Mouse (Mus musculus) thymus, postnatal 10 days (tissue): ENCODE results near the gene Tmem189.

Source experiments
- DNase-seq, 2 experiments: peaks; one replicate each; pipeline ENCODE4 v3.0.0; 2021; ENCODE audit warnings: low spot score in 2 of 2

The Tmem189 gene

GRCm38 (mm10) chr2:167701472-167701871 is 11.8 kb upstream of the Tmem189 start:
- no peak for DNase-seq

- no peak for DNase-seq
Observed at GRCm38 (mm10) chr2:167700018-167700417, 10.4 kb upstream of the Tmem189 start.

DNA sequence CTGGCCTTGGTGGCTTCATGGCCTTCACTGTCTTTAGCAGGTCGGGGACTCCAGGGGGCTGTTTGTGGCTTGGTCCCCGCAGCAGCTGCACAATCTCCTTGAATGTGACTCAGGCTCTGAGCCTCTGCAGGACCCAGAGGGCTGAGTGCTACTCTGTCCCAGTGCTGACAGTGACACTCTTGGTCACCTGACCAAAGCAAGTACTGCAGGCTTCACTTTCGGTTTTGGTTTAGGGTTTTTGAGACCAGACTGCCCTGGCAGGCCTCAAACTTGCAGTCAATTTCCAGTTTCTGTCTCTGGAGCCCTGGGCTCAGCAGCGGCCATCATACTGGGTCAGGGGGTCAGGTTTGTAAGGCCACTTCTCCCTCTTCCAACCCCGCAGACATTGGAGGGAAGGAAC is 8.3 kb upstream of the Tmem189 start:
- peak; percentile 45 to 48 for DNase-seq

- DNase-seq, result no peak
Observed at GRCm38 (mm10) chr2:167696143-167696542, 6.5 kb upstream of the Tmem189 start.

DNA sequence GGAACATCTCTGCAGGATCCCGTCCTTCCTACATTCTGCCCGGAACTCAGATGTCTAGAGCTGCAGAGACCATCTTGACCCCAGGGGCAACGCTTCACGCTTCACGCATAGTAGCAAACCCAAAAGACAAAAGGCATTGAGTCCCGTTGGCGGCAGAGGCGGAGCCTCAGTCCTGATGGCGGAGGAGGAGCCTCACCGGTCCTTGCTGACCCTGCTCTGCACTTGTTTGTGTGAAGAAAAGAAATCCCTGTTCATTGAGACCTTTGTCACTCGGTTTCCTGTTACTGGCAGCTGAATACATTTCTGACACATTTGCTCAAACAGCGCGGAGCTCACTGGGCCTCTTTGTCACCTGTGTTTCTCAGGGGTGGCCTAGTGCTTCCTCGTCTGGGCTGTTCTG is 5.9 kb upstream of the Tmem189 start:
- DNase-seq, result no peak

GRCm38 (mm10) chr2:167694963-167695362 is 5.3 kb upstream of the Tmem189 start:
- DNase-seq, result no peak

DNA sequence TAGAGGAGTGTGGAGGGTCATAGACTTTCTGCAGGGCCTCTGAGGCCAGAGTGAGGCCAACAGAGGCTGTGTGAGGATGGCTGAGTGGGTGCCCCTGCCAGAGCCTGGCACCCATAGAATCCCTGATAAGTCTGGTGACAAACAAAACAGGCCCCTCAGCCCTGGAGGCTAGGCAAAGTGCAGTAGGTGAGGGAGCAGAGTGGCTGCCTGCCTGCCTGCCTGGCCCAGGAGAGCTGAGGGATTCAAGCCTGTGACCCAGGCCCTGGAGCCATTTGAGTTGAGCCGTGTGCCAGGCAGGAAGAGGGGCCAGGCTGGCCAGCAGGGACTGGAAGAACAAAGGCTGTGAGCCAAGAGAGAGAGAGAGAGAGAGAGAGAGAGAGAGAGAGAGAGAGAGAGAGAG is 4.6 kb upstream of the Tmem189 start:
- no peak for DNase-seq

- DNase-seq, result no peak
Observed at GRCm38 (mm10) chr2:167693540-167693939, 3.9 kb upstream of the Tmem189 start.

DNA sequence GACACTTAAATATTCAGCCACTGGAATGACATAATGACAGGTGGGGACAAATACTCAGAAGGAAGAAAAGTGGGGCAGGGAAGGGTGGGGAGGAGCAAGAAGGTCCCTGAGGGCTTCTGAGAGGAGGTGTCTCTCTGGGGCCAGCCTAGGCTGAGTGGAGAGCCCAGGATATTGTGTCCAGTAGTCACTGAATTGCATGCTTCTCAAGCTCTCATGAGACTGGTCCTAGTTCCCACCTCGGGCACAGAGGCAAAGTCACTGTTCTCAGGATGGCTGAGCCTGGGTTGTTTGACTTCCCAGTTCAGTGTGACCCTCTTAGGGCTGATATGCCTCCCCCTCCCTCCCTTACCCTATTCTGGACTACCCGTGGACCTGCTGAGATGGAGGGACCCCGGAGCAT is 3.2 kb upstream of the Tmem189 start:
- no peak for DNase-seq

GRCm38 (mm10) chr2:167691871-167692661 is 2.4 kb upstream of the Tmem189 start:
- no peak for DNase-seq

DNA sequence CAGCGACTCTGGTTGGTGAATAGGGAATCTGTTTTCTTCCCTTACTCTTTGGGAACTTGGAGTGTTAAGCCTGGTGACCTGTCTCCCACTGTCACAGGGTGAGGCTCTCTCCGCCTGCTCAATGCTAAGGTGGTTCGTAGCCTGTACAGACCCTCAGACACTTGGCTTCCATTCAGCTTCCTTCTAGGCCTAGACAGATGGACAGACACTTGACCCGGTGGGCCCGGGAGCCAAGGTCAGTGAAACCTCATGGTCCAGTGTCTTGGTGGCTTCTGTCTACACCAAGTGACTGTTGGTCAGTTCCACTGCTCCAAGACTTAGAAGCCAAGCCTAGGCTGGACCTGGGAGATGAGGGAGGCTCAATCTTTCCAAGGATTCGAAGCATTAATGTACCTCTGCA is 1.8 kb upstream of the Tmem189 start:
- no peak for DNase-seq

GRCm38 (mm10) chr2:167690962-167691311 is 1.3 kb upstream of the Tmem189 start:
- no peak for DNase-seq

GRCm38 (mm10) chr2:167690219-167690961 is 768 bp upstream of the Tmem189 start:
- peak in 1 of 2 experiments; percentile 17 for DNase-seq

DNA sequence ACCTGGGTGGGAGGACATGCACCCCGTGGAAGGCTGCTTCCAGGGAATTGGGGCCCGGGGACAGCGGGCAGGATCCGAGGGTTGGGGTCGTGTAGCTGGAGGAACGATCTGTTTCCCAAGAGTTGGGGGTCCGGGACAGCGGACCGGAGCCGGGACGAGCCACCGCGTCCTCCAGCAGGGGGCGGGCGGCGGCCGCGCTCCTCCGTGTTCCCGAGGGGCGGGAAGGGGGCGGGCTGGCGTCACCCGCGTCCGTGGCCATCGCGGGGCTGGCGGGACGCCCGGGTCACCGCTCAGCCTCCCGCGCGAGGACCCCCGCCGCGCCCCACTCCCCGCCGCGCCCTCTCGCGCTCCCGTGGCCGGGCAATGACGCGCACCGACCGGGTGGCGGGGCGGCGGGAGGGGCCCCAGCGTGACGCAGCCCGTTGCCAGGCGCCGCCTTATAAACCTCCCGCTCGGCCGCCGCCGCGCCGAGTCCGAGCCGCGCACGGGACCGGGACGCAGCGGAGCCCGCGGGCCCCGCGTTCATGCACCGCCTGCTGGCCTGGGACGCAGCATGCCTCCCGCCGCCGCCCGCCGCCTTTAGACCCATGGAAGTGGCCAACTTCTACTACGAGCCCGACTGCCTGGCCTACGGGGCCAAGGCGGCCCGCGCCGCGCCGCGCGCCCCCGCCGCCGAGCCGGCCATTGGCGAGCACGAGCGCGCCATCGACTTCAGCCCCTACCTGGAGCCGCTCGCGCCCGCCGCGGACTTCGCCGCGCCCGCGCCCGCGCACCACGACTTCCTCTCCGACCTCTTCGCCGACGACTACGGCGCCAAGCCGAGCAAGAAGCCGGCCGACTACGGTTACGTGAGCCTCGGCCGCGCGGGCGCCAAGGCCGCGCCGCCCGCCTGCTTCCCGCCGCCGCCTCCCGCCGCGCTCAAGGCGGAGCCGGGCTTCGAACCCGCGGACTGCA is 847 bp downstream of the Tmem189 start, which contains the start of gene Cebpb:
Gene Cebpb, plus strand, starts transcription at position 418 of the 954 bp plus-strand sequence.
- DNase-seq, result peak; percentile 49 to 72

DNA sequence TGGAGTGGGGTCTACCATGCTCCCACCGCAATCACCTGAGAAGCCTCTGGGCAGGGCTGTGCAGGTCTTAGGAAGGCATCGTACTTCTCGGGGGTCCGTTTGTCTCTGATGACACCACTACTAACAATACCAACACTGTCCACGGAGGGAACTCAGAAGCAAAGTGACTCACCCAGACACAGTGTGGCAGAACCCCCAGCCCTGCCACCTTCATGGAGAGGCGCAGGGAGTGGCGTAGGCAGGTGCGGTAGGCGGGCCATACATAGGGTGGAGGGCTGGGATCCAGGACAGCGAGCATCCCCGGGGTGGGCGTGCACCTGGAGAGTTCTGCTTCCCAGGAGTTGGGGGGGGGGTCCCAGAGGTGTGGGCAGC is 1.5 kb downstream of the Tmem189 start:
- no peak for DNase-seq

GRCm38 (mm10) chr2:167687651-167688101 is 1.9 kb downstream of the Tmem189 start:
- no peak for DNase-seq

DNA sequence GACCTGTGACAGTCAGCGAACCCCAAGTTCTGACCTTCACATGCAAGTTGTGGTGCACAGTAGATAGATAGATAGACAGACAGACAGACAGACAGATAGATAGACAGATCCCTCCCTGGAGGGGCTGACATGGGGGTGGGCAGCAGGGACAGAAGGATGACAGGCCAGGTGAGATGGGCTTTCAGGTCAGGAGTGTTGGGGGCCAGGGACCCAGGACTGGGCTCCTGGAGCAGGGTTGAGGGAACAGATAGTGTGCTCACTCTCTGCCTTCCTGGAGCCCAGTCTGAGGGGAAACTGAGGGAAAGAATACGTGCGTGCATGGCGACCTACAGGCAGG is 2.4 kb downstream of the Tmem189 start:
- no peak for DNase-seq

DNA sequence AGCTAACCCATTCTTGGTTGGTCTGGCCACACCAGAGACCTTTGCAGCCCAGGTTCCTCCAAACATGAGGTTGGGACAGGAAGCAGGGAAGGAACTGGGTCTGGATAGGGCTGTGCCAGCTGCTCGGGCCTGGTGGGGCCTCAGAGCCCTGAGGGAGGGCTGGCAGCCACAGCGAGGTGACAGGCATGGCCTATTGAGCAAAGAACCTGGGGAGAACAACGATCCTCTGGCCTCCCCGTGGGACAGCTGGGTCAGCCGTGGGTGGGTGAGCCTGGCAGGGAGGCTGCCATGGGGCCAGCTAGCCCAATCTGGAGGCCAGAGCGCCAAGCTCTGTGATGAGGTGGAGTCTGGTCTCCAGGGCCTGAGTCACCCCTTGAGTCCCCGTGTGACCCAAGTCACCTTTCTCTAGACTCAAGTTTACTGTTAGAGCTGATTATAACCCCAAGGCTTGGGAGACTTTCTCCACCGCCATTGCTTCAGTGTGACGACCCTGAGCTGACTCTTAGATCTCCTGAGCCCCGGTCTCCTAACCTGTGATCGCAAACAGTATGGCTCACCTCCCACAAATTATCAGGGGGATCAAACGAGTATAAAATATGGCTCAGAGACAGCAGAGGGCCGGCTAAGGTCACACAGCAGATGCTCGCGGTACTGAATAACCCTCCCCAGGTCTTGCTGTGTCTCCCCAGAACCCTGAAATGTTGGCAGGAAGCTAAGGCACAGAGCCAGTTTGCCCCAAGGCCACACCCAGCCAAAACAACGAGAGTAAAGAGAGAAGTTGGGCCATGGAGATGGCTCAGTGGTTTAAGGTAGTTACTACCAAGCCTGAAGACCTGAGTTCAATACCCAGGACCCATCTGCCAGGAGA is 3.0 kb downstream of the Tmem189 start:
- no peak for DNase-seq

DNA sequence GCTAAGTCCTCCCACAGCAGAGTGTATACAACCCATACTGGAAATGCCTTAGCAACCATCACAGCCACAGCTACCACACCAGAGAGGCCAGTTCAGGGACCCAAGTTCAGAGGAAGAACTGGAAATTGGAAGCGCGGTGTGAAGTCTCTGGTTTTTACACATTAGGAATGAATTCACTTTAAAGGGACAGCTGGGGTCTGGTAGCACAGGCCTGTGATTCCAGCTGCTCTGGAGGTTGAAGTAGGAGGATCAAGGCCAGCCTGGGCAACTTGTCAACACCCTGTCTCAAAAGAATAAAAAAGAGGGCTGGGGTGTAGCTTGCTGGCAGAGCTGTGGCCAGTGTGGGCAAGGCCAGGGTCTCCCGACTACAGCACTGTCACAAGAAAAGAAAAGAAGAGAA is 3.8 kb downstream of the Tmem189 start:
- no peak for DNase-seq

- DNase-seq, result peak; percentile 82 to 95
Observed at GRCm38 (mm10) chr2:167685137-167685536, 4.5 kb downstream of the Tmem189 start.

GRCm38 (mm10) chr2:167683721-167684120 is 5.9 kb downstream of the Tmem189 start:
- no peak for DNase-seq
